Mouse (Mus musculus) neutrophil, adult 59 days (primary cell): ENCODE measurements around the gene Lancl2. TPM values are rescaled to one million over a fixed set of nuclear protein-coding genes. Genes with fewer than 3 reads are reported as not detected.

Source experiments
- total RNA-seq, 2 experiments: library from RNA; stranded (reverse); gene quantifications; 1 replicate in 1 of 2; 2 replicates in 1 of 2; pipeline ENCODE4 v1.2.4; 2023

Gene Lancl2
- total RNA-seq: 10 to 100 TPM; 10.6 to 11.6 TPM

DNA sequence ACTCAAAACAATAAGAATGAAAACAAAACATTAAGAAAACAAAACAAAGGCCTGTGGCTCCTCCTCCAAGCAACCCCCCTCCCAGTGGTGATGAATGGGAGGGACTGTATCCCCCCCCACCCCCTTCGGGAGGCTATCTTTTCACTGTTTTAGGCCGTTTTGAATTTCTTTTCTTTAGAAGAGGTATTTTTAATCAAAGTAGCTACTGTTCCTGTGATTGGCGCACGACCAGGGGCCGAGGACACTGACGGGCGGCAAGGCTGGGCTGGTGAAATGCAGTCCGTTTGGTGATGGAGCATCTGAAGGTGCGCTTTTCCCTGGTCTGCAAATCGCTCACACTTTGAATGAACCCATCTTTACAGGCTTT lies at the start of gene Lancl2:
Lancl2 (plus strand) TSS at position 165 of the 367 bp plus-strand sequence.

DNA sequence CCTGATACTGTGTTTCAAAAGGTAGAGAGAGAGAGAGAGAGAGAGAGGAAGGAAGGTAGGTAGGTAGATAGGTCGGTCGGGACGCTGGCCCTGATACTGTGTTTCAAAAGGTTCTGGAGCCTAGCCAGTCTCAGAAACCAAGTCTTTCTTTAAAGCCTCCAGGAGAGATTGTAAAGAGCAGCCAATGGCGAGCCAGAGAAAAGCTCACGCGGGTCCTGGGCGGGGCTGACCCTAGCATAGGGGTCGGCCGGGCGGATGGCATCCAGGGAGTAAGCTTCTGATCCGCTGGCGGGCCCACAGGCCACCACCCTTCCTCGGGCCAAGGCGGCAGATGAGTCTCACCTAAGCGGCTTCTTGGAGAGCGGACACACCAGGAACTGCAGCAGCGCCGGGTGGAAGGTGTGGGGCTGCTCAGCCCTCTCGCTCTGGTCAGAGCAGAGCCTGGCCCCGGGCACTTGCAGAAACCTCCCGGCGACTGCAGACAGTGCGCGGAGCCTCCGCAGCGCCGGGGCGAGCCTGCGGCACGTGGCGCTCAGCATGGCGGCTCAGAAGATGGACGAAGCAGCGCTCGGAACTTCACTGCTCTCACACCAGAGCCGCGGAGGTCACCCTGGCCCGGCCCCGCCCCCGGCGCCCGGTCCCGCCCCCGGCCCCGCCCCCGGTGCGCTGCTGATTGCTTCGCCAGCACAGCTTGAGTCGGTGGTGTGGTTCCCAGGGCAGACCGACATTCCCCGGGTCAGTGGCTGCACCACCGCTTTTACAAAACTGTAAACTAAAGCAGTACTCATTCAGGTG lies 10.7 kb upstream of the Lancl2 start, which contains the start of gene Pyurf:
Pyurf (minus strand) TSS at position 612 of the 795 bp plus-strand sequence.

Other genes starting within 250 kb of the Lancl2 start
- gene Ppm1k, start 167.1 kb upstream of the Lancl2 start, total RNA-seq: 1 to 10 TPM; 6.5 to 6.9 TPM
- 10 to 100 TPM; 11.9 to 13.3 TPM for gene Herc6, start 121.5 kb upstream of the Lancl2 start, total RNA-seq
- gene Pyurf, start 10.5 kb upstream of the Lancl2 start, total RNA-seq: 1 to 10 TPM; 1.8 to 1.9 TPM
- gene Vopp1, start 122.6 kb downstream of the Lancl2 start, total RNA-seq: 10 to 100 TPM; 14.1 to 15.4 TPM
- gene Vmn1r21, start 147.8 kb downstream of the Lancl2 start, total RNA-seq: not detected
- not detected for gene Vmn1r22, start 205.5 kb downstream of the Lancl2 start, total RNA-seq
- gene Vmn1r23, start 224.3 kb downstream of the Lancl2 start, total RNA-seq: not detected